Mouse (Mus musculus) testis, postnatal 10 days (tissue): ENCODE measurements around the gene Fads6.

Source experiments
- DNase-seq: peaks from one replicate; pipeline ENCODE4 v3.0.0; 2021; ENCODE audit warnings: low spot score

Fads6 gene

DNA sequence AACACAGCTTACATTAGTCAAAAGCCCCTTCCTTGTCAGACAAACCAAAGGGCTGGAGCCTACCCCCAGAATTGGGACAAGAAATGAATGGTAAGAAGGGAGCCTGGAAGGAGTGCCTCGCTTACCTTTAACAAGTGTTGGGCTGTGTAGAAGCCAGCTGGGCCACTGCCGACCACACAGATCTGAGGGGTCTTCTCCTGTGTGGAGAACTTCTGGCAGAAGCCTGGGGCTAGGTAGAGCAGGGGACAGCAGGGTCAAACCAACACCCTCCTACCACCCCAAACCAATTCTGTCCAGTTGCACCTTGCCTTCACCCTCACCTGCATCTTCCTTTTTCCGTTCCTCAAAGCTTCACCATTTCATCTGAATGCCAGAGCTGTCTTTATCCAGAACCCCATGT is 21.5 kb downstream of the Fads6 start:
- DNase-seq = no peak

DNA sequence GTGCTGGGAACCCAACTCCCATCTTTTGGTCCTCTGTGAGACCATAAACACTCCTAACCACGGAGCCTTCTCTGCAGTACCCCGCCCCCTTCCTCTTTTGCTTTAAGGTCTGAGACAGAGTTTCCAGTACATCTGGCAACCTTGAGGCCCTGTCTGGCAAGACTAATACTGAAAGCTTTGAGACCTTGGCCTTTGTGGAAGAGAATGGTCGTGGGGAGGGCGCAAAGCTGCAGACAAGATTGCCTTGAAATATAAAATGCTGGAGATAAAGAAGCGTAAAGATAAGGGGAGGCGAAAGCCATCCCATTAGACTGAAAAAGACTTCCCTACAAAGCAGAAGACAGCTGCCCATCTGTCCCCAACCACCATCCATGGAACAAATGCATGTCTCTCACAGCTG is 22.0 kb downstream of the Fads6 start:
- no peak for DNase-seq

- DNase-seq = no peak
These were observed 22.7 kb downstream of the Fads6 start for GRCm38 (mm10) chr11:115274771-115275170.

GRCm38 (mm10) chr11:115274178-115274577 is 23.3 kb downstream of the Fads6 start:
- DNase-seq = no peak

DNA sequence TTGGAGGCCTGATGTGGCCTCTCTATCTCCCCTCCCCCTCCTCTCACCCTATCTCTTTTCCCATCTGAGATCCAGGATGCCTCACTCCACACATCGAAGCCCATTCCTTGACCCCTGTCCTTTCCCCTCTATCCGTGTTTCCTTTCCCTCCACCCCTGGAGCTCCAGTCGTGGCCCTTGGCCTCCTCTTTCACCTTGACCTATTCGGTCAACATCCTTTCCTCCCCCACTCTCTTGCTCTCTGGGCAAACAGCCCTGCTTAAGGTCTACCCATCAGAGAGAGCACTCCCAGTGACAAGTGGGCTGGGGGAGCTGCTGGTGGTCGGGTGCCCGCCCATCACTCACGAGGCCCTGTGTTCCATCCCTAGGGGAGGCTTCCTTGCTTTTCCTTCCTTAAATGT is 23.7 kb downstream of the Fads6 start:
- DNase-seq = no peak

GRCm38 (mm10) chr11:115272894-115273498 is 24.5 kb downstream of the Fads6 start:
- DNase-seq = no peak

GRCm38 (mm10) chr11:115271481-115271880 is 26.0 kb downstream of the Fads6 start:
- no peak for DNase-seq

DNA sequence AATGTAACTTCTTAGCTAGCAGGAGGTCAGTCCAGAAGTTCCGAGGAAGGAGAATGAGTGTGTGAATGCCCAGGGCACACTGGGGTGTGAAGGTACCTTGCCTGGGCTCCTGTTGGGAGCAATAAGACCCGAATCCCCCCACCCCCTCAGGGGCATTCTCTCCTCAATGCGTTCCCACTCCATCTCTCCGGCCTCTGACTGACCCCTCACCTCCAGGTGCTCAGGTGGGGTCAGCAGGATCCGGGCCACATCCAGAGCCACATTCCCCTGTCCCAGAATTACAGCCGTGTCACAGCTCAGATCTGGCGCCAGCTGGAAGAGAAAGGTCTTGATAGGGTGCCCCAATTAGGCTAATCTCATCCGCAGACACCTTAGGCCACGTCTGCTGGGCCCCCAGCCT is 26.4 kb downstream of the Fads6 start:
- DNase-seq = no peak

DNA sequence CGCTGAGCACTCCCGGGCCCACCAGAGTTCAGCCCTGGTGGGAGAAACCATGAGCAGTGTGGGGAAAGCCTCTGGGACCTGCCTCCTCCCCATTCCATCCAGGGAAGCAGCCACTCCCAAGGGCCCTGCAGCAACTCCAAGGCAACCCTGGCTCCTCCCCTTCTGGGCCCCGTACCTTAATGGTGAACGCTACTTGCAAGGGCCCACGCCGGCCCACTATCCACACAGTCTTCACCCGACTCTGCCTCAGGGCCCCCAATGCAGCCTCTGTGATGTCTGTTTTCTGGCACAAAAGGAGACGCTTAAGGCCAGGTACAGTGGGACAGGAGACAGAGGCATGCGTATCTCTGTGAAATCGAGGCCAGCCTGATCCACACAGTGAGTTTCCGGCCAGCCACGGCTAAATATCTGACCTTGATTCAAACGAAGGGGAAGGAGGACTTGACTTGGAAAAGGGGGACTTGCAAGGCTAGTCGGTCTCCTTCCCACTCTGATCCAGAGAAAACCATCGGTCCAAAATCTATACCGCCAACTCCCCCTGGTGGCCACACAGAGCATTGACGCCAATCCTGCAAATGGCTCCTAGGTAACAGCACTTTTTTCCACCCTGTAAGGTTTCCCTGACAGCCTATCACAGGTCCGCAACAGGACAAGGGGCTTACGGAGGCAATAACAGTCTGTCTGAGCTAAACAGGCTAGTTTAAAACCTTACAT is 27.2 kb downstream of the Fads6 start:
- peak; percentile 90 for DNase-seq

DNA sequence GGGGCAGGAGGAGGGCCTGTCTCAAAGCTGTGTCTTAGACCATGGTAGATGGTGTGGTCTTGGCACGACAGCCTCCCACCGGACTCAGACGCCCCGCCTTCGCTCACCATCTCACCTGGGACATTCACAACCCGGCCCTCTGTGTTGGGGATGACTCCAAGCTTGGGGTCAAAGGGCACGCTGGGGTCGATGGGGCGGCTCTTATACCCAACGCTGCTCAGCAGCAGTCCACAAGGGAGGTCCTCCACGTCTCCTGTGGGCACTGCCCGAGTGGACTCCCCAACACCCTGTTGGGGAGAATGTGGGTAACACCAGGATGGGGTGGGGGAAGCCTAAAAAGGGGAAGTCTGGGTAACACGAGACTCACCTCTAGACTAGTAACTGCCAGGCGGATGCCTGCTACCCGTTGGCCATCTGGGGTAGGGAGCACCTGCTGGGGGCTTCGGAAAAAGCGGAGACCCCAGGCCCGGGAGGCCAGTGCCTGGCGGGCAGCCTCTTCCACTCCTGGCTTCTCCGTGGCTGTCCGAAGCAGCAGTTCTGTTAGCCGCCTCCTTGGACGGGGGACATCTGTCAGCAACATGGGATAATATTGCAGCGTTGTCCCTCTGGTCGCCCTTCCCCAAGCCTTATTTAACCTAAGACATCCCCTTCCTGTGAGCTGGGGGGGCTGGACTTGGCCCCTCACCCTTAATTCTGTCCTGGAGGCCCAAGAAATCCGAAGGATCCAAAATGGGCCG is 28.0 kb downstream of the Fads6 start:
- DNase-seq = no peak

DNA sequence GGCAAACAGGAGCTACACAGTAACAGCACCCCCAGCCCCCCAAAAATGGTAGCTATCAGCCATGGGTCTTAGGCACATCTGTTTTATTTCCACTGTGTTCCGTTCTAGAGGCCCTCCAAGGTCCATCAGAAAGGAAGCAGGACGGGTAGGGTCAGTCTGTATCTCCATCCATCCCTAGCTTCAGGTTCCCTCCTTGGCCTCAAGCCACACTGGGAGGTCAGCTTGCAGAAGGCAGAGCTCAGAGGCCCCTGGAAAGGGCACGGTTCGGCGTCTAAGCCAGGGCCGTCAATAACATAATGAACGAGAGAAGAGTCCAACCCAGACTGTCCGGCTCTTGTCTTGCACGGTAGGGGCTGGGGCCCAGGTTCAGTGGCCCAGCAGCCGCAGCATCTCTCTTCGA is 29.5 kb downstream of the Fads6 start:
- DNase-seq = no peak

DNA sequence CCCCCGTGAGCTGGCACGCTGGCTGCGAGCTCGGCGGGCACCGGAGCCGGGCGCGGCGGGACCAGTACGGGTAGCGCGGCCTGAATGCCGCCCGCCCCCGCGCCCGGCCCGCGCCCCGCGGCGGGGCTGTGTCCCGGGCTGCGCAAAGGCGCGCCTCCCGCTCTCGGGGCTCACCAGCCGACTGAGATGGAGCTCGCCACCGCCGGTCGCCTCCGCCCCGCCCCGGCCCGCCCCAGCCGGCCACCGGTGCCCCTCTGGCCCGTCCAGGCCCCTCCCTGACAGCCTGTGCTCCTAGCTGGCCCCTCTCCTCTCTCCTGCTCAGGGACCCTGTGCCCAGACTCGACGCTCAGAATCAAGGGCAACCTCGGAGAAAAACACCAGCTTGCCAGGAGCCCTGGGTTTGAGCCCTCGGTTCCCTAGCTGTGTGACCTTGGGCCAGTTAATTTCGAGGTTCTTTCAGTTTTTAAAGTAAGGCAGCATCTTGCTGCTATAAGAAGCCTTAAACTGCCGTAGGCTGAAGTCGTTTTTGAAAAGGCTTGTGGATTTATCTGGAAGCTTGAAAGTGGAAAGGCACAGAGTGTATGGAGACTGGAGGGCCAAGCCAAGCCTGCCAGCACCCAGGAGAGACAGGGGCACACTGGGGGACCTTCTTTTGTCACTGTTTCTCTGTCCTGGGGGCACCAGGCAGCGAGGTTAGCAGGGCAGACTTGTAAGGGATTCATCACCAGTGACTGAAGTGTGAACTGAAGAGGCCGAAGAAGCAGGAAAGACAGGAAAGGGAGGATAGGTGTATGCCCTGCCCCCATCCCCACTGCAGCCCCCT is 30.2 kb downstream of the Fads6 start, which contains the start of gene Grin2c:
TSS of gene Grin2c (minus strand) at position 183 of the 823 bp plus-strand sequence.
- DNase-seq = no peak

- DNase-seq = no peak
These were observed 31.1 kb downstream of the Fads6 start for GRCm38 (mm10) chr11:115266400-115266778.

GRCm38 (mm10) chr11:115265771-115266399 is 31.6 kb downstream of the Fads6 start:
- DNase-seq = no peak

GRCm38 (mm10) chr11:115264862-115265668 is 32.4 kb downstream of the Fads6 start:
- peak; percentile 64 for DNase-seq

GRCm38 (mm10) chr11:115264136-115264861 is 33.2 kb downstream of the Fads6 start:
- no peak for DNase-seq

DNA sequence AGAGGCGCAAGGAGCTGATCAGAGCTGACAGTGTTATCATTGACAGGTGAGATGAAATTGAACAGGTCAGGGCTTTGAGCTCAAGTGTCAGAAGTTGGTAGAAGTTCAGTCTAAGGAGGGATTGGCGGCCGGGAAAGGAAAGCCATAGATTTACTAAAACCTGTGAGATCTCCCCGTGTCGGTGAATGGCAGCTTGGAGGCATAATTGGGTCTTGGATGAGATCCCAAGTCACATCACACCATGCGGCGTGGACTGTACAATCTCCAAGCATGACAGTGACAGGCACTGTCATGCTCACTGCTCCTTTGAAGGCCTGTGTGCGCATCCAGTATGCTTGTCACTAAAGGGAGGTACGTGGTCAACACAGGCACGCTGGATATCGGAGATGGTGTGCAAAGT is 34.5 kb downstream of the Fads6 start:
- DNase-seq = no peak

GRCm38 (mm10) chr11:115259134-115259533 is 38.3 kb downstream of the Fads6 start:
- no peak for DNase-seq

GRCm38 (mm10) chr11:115257775-115258510 is 39.5 kb downstream of the Fads6 start:
- no peak for DNase-seq

- no peak for DNase-seq
These were observed 46.2 kb downstream of the Fads6 start for GRCm38 (mm10) chr11:115251258-115251657.
